Mouse (Mus musculus) embryo, embryonic 9.5 days (tissue): ENCODE results near the gene Syndig1.
A peak's percentile ranks its signal among the peaks of the same experiment; 100 is the strongest.

Experiments used
- DNase-seq: peaks from one replicate; pipeline ENCODE4 v3.0.0-alpha.2; 2017; ENCODE audit errors: extremely low spot score

Syndig1 gene

DNA sequence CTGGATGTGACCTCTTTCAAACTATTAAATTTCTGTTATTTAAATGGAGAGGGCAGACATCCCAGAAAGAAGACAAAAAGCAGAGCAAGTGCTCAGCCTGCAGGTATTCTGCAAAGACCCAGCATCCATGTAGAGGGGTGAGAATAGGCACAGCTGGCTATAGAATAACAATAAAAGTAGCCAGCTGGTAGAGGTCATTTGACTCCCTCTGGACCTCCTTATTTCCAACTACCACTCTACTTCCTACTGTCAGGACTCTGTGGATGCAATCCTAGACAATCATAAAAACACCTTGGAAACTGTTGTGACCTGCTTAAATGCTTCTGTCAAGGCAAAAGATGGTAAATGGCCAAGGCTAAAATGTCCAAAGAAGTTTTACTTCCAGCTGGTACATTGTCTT, 153.5 kb downstream of the Syndig1 start:
- DNase-seq = no peak

- no peak for DNase-seq
Observed at GRCm38 (mm10) chr2:149983107-149983506, 154.1 kb downstream of the Syndig1 start.

GRCm38 (mm10) chr2:149987610-149988009, 158.6 kb downstream of the Syndig1 start:
- no peak for DNase-seq

DNA sequence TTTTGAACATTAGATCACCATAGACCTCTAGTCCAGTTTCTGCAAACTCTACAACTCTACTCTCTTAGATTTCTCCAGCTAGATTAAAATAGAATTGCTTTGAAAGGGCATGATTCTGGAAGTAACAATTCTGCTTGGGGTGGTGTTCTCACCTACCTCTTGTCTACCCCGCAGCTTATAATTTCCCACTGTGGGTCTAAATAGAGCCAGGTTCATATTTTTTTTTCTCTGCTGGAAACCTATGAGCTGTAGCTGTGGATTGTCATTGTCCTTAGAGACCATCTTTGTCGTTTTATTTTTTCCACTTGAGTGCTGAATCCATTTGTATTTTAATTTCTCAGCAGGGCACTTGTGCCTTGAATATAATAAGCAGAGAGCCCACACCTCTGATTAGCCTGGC, 162.5 kb downstream of the Syndig1 start:
- DNase-seq = no peak

GRCm38 (mm10) chr2:149992921-149993320, 163.9 kb downstream of the Syndig1 start:
- no peak for DNase-seq

DNA sequence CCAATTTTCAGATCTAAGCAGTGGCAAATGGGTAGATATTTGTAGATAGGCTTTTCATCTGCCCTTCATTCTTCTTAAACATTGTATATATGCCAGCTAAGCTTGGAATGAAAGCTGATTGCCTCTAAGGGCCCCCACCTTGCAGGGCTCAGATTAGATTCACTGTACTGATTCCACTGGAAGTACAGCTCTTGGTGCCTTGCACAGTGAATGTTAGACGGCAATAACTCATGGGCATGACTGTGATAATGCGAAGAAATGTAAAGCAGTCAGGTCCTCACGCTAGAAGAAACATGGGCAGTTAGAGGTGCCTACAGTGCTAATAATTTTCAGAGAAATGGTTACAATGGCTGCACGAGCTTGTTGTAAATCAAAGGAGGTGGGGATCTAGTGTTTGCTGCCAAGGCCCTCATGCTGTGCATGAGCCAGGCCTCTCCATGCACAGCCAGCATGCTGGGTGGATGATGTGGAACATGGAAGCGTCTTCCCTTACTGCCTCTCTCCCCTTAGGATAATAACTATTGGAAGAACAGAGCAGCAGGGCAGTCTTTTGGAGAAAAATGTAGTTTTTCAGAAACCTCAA, 167.5 kb downstream of the Syndig1 start:
- DNase-seq = no peak

GRCm38 (mm10) chr2:149997657-149998056, 168.6 kb downstream of the Syndig1 start:
- DNase-seq = no peak

- DNase-seq = no peak
Observed at GRCm38 (mm10) chr2:149998373-149999108, 169.5 kb downstream of the Syndig1 start.

GRCm38 (mm10) chr2:150000564-150000963, 171.6 kb downstream of the Syndig1 start:
- DNase-seq = no peak

- no peak for DNase-seq
Observed at GRCm38 (mm10) chr2:150003499-150003898, 174.5 kb downstream of the Syndig1 start.

GRCm38 (mm10) chr2:150012787-150013346, 183.9 kb downstream of the Syndig1 start:
- no peak for DNase-seq

- no peak for DNase-seq
Observed at GRCm38 (mm10) chr2:150013785-150014184, 184.8 kb downstream of the Syndig1 start.

DNA sequence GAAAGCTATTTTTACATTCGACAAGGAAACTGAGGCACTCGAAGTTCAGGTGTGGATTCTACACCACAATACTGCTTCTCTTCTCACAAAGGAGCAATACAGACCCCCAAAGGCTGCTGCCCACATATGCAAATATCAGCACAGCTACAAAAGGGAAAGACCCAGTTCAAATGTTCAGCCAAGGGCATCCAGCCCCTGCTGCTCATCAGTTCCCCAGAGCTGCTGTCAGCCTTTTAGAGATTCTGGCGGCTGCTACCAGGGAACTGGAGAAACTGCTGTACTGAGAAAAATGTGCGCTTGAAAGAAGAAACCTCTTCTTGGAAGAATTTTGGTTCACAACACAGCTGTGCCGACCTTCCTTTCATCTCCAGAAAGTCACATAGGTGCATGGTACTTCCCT, 187.3 kb downstream of the Syndig1 start:
- DNase-seq = no peak

DNA sequence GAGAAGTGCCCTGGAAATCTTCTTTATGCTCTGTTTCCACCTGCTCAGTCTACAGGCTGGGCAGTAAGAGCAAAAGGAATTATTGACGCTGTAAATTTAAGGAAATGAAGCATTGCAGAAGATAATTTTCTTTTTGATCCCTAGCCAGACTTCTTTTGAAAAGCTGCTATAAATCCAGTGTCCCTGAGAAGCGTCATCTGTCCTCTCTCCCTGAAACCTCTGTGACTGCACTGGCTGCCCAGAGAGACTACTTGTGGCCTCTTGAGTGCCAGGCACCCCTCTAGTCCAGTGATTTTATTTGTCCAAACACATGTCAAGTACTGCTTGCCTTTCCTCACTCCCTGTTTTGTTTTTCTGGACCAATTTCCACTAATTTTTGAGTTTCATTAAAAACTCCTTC, 191.7 kb downstream of the Syndig1 start:
- DNase-seq = no peak

- DNase-seq = peak; percentile 27
Observed at GRCm38 (mm10) chr2:150023873-150024339, 194.9 kb downstream of the Syndig1 start.

DNA sequence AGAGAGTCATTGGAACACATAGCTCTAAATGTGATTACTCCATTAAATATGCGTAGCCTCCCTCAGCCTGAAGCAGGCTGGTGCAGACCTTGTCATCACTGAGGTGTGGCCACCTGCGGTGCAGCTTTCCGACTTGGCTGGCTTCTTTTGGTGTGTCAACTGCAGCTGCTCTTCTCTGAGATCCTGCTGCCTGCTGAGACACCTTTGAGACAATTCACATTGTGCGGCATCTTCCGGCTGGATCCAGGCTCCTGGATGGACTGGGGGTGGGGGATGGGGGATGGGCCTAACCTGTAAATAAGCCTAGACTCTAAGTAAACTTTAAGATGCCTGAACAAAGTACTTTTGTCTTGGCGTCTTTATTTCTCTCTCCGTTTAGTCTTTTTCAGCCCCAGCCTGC, 214.5 kb downstream of the Syndig1 start:
- DNase-seq = no peak
